In genomic region chr6:86420491-86420890, GRCm38 (mm10) we compare ENCODE assay signal across 10 mouse cellular contexts. TPM values are rescaled to one million over a fixed set of nuclear protein-coding genes. Genes with fewer than 3 reads are reported as not detected.
DNase-seq lines count a peak whose midpoint lies in the region; ATAC-seq and TF ChIP-seq lines count a peak whose summit lies in the region.
"Had no signal": no experiment of that assay in that cellular context is flagged by ENCODE, and none has a peak within 500 bp of the region (broad histone marks: within the 10 kb centered on the region; RNA-seq: fewer than 3 reads in every experiment).

No protein-coding gene starts in this region.

- H3K4me1 ChIP-seq in hindbrain, postnatal 0 days (ENCODE audit: insufficient read depth, low read length) = no peaks in the 10 kb centered on the region
- H3K4me1 ChIP-seq in hindbrain, embryonic 16.5 days (ENCODE audit: control insufficient read depth, insufficient read depth, low read depth, low read length) = no peaks in the 10 kb centered on the region
- no peaks in the 10 kb centered on the region for H3K4me1 ChIP-seq in ES-E14 (ENCODE audit: control insufficient read depth in 2 of 2, insufficient read depth in 2 of 2, low read length in 2 of 2, poor library complexity in 1 of 2)
- H3K4me1 ChIP-seq: embryonic facial prominence, embryonic 13.5 days; heart, embryonic 13.5 days had no signal

- ATAC-seq in hindbrain, postnatal 0 days = 0 out of 2 replicates have a peak, but pooled peaks have one; percentile 56
- ATAC-seq in hindbrain, embryonic 16.5 days = no peak
- no peak for ATAC-seq in frontal cortex, adult (ENCODE audit: low TSS enrichment)
- no peak for ATAC-seq in cerebellum, adult (ENCODE audit: insufficient number of reproducible peaks, low FRiP score, low TSS enrichment)

- H3K9me3 ChIP-seq in hindbrain, postnatal 0 days (ENCODE audit: low read length) = no peaks in the 10 kb centered on the region
- H3K9me3 ChIP-seq in hindbrain, embryonic 16.5 days (ENCODE audit: control insufficient read depth, low read length) = no peaks in the 10 kb centered on the region
- H3K9me3 ChIP-seq in ES-E14 (ENCODE audit: control insufficient read depth, insufficient read depth, low read depth, low read length) = no peaks in the 10 kb centered on the region
- H3K9me3 ChIP-seq: embryonic facial prominence, embryonic 13.5 days; heart, embryonic 13.5 days had no signal

- no peak overlapping the region for H3K27ac ChIP-seq in hindbrain, postnatal 0 days
- H3K27ac ChIP-seq in hindbrain, embryonic 16.5 days (ENCODE audit: low read depth, low read length) = no peak overlapping the region
- no peak overlapping the region for H3K27ac ChIP-seq in ES-E14 (ENCODE audit: insufficient read depth, low read depth, low read length, poor library complexity, severe bottlenecking)
- H3K27ac ChIP-seq: embryonic facial prominence, embryonic 13.5 days; heart, embryonic 13.5 days had no signal

- 76% methylated on average over 6 of the region's 6 CpGs for WGBS in hindbrain, postnatal 0 days
- 73% methylated on average over 6 of the region's 6 CpGs for WGBS in hindbrain, embryonic 16.5 days

- peak; percentile 53 for DNase-seq in hindbrain, postnatal 0 days (ENCODE audit: low spot score)
- DNase-seq in 3T3-L1 (ENCODE audit: low read depth, low spot score) = peak; percentile 60
- peak; percentile 66 for DNase-seq in ES-E14 (ENCODE audit: low read depth, low spot score)
- peak; percentile 35 for DNase-seq in forelimb bud, embryonic 11.5 days (ENCODE audit: low read depth, low spot score)
- no peak for DNase-seq in layer of hippocampus, postnatal 10 days (ENCODE audit: low spot score in 2 of 2)

- H3K4me3 ChIP-seq in hindbrain, postnatal 0 days (ENCODE audit: low read length) = no peak overlapping the region
- no peak overlapping the region for H3K4me3 ChIP-seq in hindbrain, embryonic 16.5 days (ENCODE audit: low read length)
- H3K4me3 ChIP-seq in ES-E14 (ENCODE audit: insufficient read depth in 1 of 2, low read depth in 1 of 2, low read length in 2 of 2, poor library complexity in 1 of 2, severe bottlenecking in 1 of 2) = no peak overlapping the region
- H3K4me3 ChIP-seq: embryonic facial prominence, embryonic 13.5 days; heart, embryonic 13.5 days had no signal

- no peaks in the 10 kb centered on the region for H3K27me3 ChIP-seq in hindbrain, postnatal 0 days (ENCODE audit: insufficient read depth, low read length)
- no peaks in the 10 kb centered on the region for H3K27me3 ChIP-seq in hindbrain, embryonic 16.5 days (replicated peaks; ENCODE audit: control insufficient read depth, insufficient read depth, low read length)
- H3K27me3 ChIP-seq: embryonic facial prominence, embryonic 13.5 days; heart, embryonic 13.5 days had no signal

- TF ChIP-seq CTCF in hindbrain, postnatal 0 days (IDR thresholded peaks at IDR 0.05; ENCODE audit: low read depth) = peak; percentile 60

- H3K9ac ChIP-seq in hindbrain, postnatal 0 days (replicated peaks; ENCODE audit: low read length) = no peak overlapping the region
- H3K9ac ChIP-seq in hindbrain, embryonic 16.5 days (ENCODE audit: low read depth, low read length) = no peak overlapping the region
- H3K9ac ChIP-seq in ES-E14 (ENCODE audit: insufficient read depth, low read depth, low read length, poor library complexity, severe bottlenecking) = no peak overlapping the region
- H3K9ac ChIP-seq: embryonic facial prominence, embryonic 13.5 days; heart, embryonic 13.5 days had no signal

- H3K36me3 ChIP-seq in hindbrain, postnatal 0 days (ENCODE audit: insufficient read depth, low read length) = peaks cover 61% of the 10 kb centered on the region
- peaks cover 43% of the 10 kb centered on the region for H3K36me3 ChIP-seq in hindbrain, embryonic 16.5 days (ENCODE audit: control insufficient read depth, insufficient read depth, low read length)
- H3K36me3 ChIP-seq in ES-E14 (ENCODE audit: control insufficient read depth, insufficient read depth, low read length, poor library complexity, severe bottlenecking) = peaks cover 15% of the 10 kb centered on the region

- H3K4me2 ChIP-seq in hindbrain, postnatal 0 days (ENCODE audit: low read depth, low read length) = no peak overlapping the region
- H3K4me2 ChIP-seq in hindbrain, embryonic 16.5 days (ENCODE audit: low read length) = no peak overlapping the region
- H3K4me2 ChIP-seq: embryonic facial prominence, embryonic 13.5 days; heart, embryonic 13.5 days had no signal

- in situ Hi-C loops in ES-E14 (cut with MboI; ENCODE audit: low sequenced_read_pairs in 2 of 2, unreplicated experiment in 2 of 2) = no loop called here

TF ChIP-seq in ES-E14, 5 proteins besides CTCF, POLR2A, EP300 and RAD21:
- TF ChIP-seq CHD2 (IDR thresholded peaks at IDR 0.05; ENCODE audit: low read depth, low read length) (no peak), ZNF384 (IDR thresholded peaks at IDR 0.05; ENCODE audit: low read depth, low read length) (0 out of 2 replicates have a peak, but pooled peaks have one; percentile 34), ZC3H11A (IDR thresholded peaks at IDR 0.05; ENCODE audit: borderline replicate concordance, low read depth, low read length) (peak; percentile 41; the same call in 1 of the 2 replicates), HCFC1 (IDR thresholded peaks at IDR 0.05; ENCODE audit: borderline replicate concordance, insufficient read depth, low read length) (no peak), MAFK (IDR thresholded peaks at IDR 0.05; ENCODE audit: insufficient read depth, low read depth, low read length) (no peak)

RNA-seq across cellular contexts. Expression of gene Gm44790, which starts 6.0 kb away (rescaled TPM):
- total RNA-seq in hindbrain, postnatal 0 days (2014; rRNA removed) = not detected in 2 replicates
- not detected in 2 replicates for polyA plus RNA-seq in hindbrain, postnatal 0 days (2015; fragmentation: Nextera tagmentation; extraction: Ambion mirVana)
- polyA plus RNA-seq in hindbrain, embryonic 16.5 days (2015; fragmentation: Nextera tagmentation; extraction: Ambion mirVana) = not detected in 2 replicates
- total RNA-seq in ES-E14 (2012; rRNA removed) = 0.31 and 3.3 TPM in 2 replicates
- total RNA-seq in layer of hippocampus, postnatal 10 days (2021) = not detected
- polyA plus RNA-seq: embryonic facial prominence, embryonic 13.5 days; heart, embryonic 13.5 days had no signal

RNA-seq across cellular contexts. Expression of gene Tia1, which starts 16.5 kb away (rescaled TPM):
- 138 and 148 TPM in 2 replicates for total RNA-seq in hindbrain, postnatal 0 days (2014; rRNA removed)
- polyA plus RNA-seq in hindbrain, postnatal 0 days (2015; fragmentation: Nextera tagmentation; extraction: Ambion mirVana) = 190 and 211 TPM in 2 replicates
- polyA plus RNA-seq in hindbrain, embryonic 16.5 days (2015; fragmentation: Nextera tagmentation; extraction: Ambion mirVana) = 232 and 270 TPM in 2 replicates
- 46.1 and 70.9 TPM in 2 replicates for total RNA-seq in ES-E14 (2012; rRNA removed)
- 100 to 1,000 TPM; 148 to 168 TPM for total RNA-seq in layer of hippocampus, postnatal 10 days (2021)

RNA-seq across cellular contexts. Expression of gene C87436, which starts 17.7 kb away (rescaled TPM):
- 14.4 and 17.6 TPM in 2 replicates for total RNA-seq in hindbrain, postnatal 0 days (2014; rRNA removed)
- 15.9 and 19.6 TPM in 2 replicates for polyA plus RNA-seq in hindbrain, postnatal 0 days (2015; fragmentation: Nextera tagmentation; extraction: Ambion mirVana)
- polyA plus RNA-seq in hindbrain, embryonic 16.5 days (2015; fragmentation: Nextera tagmentation; extraction: Ambion mirVana) = 21.4 and 22.9 TPM in 2 replicates
- 12.5 and 13.1 TPM in 2 replicates for total RNA-seq in ES-E14 (2012; rRNA removed)
- 10 to 100 TPM; 13.6 to 15.9 TPM for total RNA-seq in layer of hippocampus, postnatal 10 days (2021)

RNA-seq across cellular contexts. Expression of gene Pcyox1, which starts 23.5 kb away (rescaled TPM):
- 74.3 and 80.9 TPM in 2 replicates for total RNA-seq in hindbrain, postnatal 0 days (2014; rRNA removed)
- polyA plus RNA-seq in hindbrain, postnatal 0 days (2015; fragmentation: Nextera tagmentation; extraction: Ambion mirVana) = 102 and 104 TPM in 2 replicates
- 88.4 and 92.7 TPM in 2 replicates for polyA plus RNA-seq in hindbrain, embryonic 16.5 days (2015; fragmentation: Nextera tagmentation; extraction: Ambion mirVana)
- total RNA-seq in ES-E14 (2012; rRNA removed) = 41.5 and 58.5 TPM in 2 replicates
- total RNA-seq in layer of hippocampus, postnatal 10 days (2021) = 100 to 1,000 TPM; 119 to 133 TPM

RNA-seq across cellular contexts. Expression of gene Snrpg, which starts 49.4 kb away (rescaled TPM):
- 45.1 and 48.1 TPM in 2 replicates for total RNA-seq in hindbrain, postnatal 0 days (2014; rRNA removed)
- 278 and 289 TPM in 2 replicates for polyA plus RNA-seq in hindbrain, postnatal 0 days (2015; fragmentation: Nextera tagmentation; extraction: Ambion mirVana)
- polyA plus RNA-seq in hindbrain, embryonic 16.5 days (2015; fragmentation: Nextera tagmentation; extraction: Ambion mirVana) = 234 and 259 TPM in 2 replicates
- 672 and 786 TPM in 2 replicates for total RNA-seq in ES-E14 (2012; rRNA removed)
- total RNA-seq in layer of hippocampus, postnatal 10 days (2021) = 100 to 1,000 TPM in 1 of 2 experiments, 10 to 100 TPM in 1; 80.7 to 103 TPM

Comparison
In these comparisons a context has a peak if more than half of its experiments do, and no peak if none do; other contexts are left out.
1. DNase-seq: peak in hindbrain, postnatal 0 days (single experiment), 3T3-L1 (single experiment), ES-E14 (single experiment) and forelimb bud, embryonic 11.5 days (single experiment); none in layer of hippocampus, postnatal 10 days (0 of 2).